Mouse (Mus musculus) heart, embryonic 11.5 days (tissue): ENCODE results near the gene Cdc42. TPM values are rescaled to one million over a fixed set of nuclear protein-coding genes. Genes with fewer than 3 reads are reported as not detected.

Experiments
- ATAC-seq: fragments of 200-750 bp; cut with Nextera tagmentation; replicated peaks from 2 replicates; pipeline ENCODE4 v1.8.0; 2017; ENCODE audit warnings: moderate library complexity; ENCODE audit not compliant: insufficient number of reproducible peaks, low FRiP score, low TSS enrichment
- H3K27ac ChIP-seq: fragments of 300-500 bp; sonication (generic); 2 replicates; pipeline ENCODE4 v1.5.1; 2014; ENCODE audit warnings: mild to moderate bottlenecking, low read depth, low read length
- H3K27me3 ChIP-seq: fragments of 300-500 bp; sonication (generic); 2 replicates; pipeline ENCODE4 v1.6.1; 2014; ENCODE audit warnings: mild to moderate bottlenecking, low read length, mixed read lengths; ENCODE audit not compliant: control insufficient read depth, insufficient read depth
- H3K36me3 ChIP-seq: fragments of 300-500 bp; sonication (generic); 2 replicates; pipeline ENCODE4 v1.6.1; 2014; ENCODE audit warnings: mild to moderate bottlenecking, low read length, moderate library complexity, mixed read lengths; ENCODE audit not compliant: control insufficient read depth, insufficient read depth
- H3K4me1 ChIP-seq: fragments of 300-500 bp; sonication (generic); 2 replicates; pipeline ENCODE4 v1.6.1; 2014; ENCODE audit warnings: low read length; ENCODE audit not compliant: control insufficient read depth, insufficient read depth
- H3K4me2 ChIP-seq: fragments of 300-500 bp; sonication (generic); 2 replicates; pipeline ENCODE4 v1.6.1; 2014; ENCODE audit warnings: mild to moderate bottlenecking, moderate library complexity
- H3K4me3 ChIP-seq: fragments of 300-500 bp; sonication (generic); 2 replicates; pipeline ENCODE4 v1.5.1; 2014; ENCODE audit warnings: low read depth, low read length
- H3K9ac ChIP-seq: fragments of 300-500 bp; sonication (generic); 2 replicates; pipeline ENCODE4 v1.6.1; 2014; ENCODE audit warnings: mild to moderate bottlenecking, low read depth, low read length, moderate library complexity
- H3K9me3 ChIP-seq: fragments of 300-500 bp; sonication (generic); replicated peaks from 2 replicates; pipeline ENCODE4 v1.6.1; 2016; ENCODE audit warnings: low read length; ENCODE audit not compliant: control insufficient read depth
- WGBS: fragments of 180-500 bp; shearing (Covaris S2); extraction: QIAGEN DNeasy Blood & Tissue Kit; methylation state at CpG from one replicate; pipeline ENCODE4 v1.1.7; 2014; ENCODE audit not compliant: insufficient replicate concordance; 5-methylcytosine and 5-hydroxymethylcytosine counted together
- polyA plus RNA-seq: library from polyadenylated mRNA; unstranded; fragments of >200 nt; fragmentation: Nextera tagmentation; extraction: Ambion mirVana; gene quantifications from 2 replicates; pipeline ENCODE4 v1.2.1, GENCODE M21; 2014

Cdc42 gene
- polyA plus RNA-seq, 1 experiment from 2014 or later: 525 TPM

- WGBS: under 1% methylated on average over 46 of the region's 46 CpGs
- Histone ChIP-seq H3K4me2 (peak overlapping the region; percentile 87), H3K9me3 (no peaks in the 10 kb centered on the region), H3K4me1 (no peaks in the 10 kb centered on the region), H3K27me3 (no peaks in the 10 kb centered on the region), H3K27ac (peak overlapping the region; percentile 91), H3K4me3 (peak overlapping the region; percentile 72), H3K36me3 (no peaks in the 10 kb centered on the region), H3K9ac (peak overlapping the region; percentile 86)
- peak; percentile 93 for ATAC-seq
These were observed 30.7 kb upstream of the Cdc42 start for GRCm38 (mm10) chr4:137388059-137388794.

- Histone ChIP-seq H3K27ac (peak overlapping the region; percentile 91), H3K4me1 (no peaks in the 10 kb centered on the region), H3K9me3 (no peaks in the 10 kb centered on the region), H3K36me3 (no peaks in the 10 kb centered on the region), H3K4me3 (peak overlapping the region; percentile 72), H3K4me2 (peak overlapping the region; percentile 87), H3K9ac (peak overlapping the region; percentile 86), H3K27me3 (no peaks in the 10 kb centered on the region)
- ATAC-seq: no peak
- under 1% methylated on average over 20 of the region's 20 CpGs for WGBS
These were observed 30.1 kb upstream of the Cdc42 start for GRCm38 (mm10) chr4:137387482-137388058.

- no peak overlapping the region for H3K9ac ChIP-seq
- H3K27ac ChIP-seq: no peak overlapping the region
- peaks cover 8% of the 10 kb centered on the region for H3K4me1 ChIP-seq
- 30% methylated on average over 15 of the region's 16 CpGs for WGBS
- H3K27me3 ChIP-seq: no peaks in the 10 kb centered on the region
- H3K9me3 ChIP-seq: no peaks in the 10 kb centered on the region
- H3K36me3 ChIP-seq: no peaks in the 10 kb centered on the region
- H3K4me3 ChIP-seq: 0 out of 2 replicates have a peak overlapping the region, but pooled peaks have one; percentile 15
- peak overlapping the region; percentile 52 for H3K4me2 ChIP-seq
- ATAC-seq: no peak; the same call in 1 of the 2 replicates
These were observed 23.4 kb upstream of the Cdc42 start for GRCm38 (mm10) chr4:137380702-137381605.

GRCm38 (mm10) chr4:137379713-137380255 is 22.3 kb upstream of the Cdc42 start:
- Histone ChIP-seq H3K9me3 (no peaks in the 10 kb centered on the region), H3K9ac (no peak overlapping the region), H3K36me3 (no peaks in the 10 kb centered on the region), H3K4me1 (peaks cover 17% of the 10 kb centered on the region), H3K4me3 (no peak overlapping the region), H3K27ac (no peak overlapping the region), H3K4me2 (no peak overlapping the region), H3K27me3 (no peaks in the 10 kb centered on the region)
- 88% methylated on average over 10 of the region's 10 CpGs for WGBS
- no peak for ATAC-seq

- 87% methylated on average over 3 of the region's 3 CpGs for WGBS
- Histone ChIP-seq H3K4me1 (peaks cover 18% of the 10 kb centered on the region), H3K27me3 (no peaks in the 10 kb centered on the region), H3K4me3 (no peak overlapping the region), H3K27ac (no peak overlapping the region), H3K9me3 (no peaks in the 10 kb centered on the region), H3K4me2 (no peak overlapping the region), H3K9ac (no peak overlapping the region), H3K36me3 (no peaks in the 10 kb centered on the region)
- no peak for ATAC-seq
These were observed 21.6 kb upstream of the Cdc42 start for GRCm38 (mm10) chr4:137379085-137379484.

DNA sequence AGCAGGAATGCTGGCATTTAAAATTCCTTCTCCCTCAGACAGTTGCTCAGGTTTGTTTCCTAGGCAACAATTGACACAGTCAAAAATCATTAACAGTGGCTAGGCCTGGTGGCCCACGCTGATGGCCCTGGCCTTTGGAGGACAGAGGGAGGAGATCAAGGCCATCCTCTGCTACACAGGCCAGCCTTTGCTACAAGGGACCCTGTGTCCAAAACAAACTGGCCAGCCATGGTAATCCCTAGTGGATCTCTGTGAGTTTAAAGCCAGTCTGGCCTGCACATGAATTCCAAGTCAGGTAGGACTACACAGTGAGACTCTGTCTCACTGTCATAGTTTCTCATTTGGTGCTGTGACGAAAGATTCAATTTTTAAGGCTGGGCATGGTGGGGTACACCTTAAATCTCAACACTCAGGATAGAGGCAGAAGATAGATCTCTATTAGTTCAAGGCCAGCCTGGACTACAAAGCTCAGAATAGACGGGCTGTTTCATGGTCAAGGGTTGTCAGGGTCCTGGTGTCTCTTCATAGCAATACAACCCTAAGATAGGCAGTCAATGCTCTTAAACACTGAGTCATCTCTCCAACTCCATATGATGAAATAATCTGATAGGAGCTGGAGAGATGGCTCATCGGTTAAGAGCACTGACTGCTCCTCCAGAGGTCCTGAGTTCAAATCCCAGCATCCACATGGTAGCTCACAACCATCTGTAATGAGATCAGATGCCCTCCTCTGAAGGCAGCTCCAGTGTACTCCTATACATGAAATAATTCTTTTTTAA is 20.2 kb upstream of the Cdc42 start:
- no peak overlapping the region for H3K4me3 ChIP-seq
- WGBS: 76% methylated on average over 4 of the region's 4 CpGs
- no peak for ATAC-seq
- H3K4me2 ChIP-seq: no peak overlapping the region
- no peaks in the 10 kb centered on the region for H3K36me3 ChIP-seq
- H3K9me3 ChIP-seq: no peaks in the 10 kb centered on the region
- H3K27me3 ChIP-seq: no peaks in the 10 kb centered on the region
- H3K4me1 ChIP-seq: peaks cover 20% of the 10 kb centered on the region
- H3K27ac ChIP-seq: no peak overlapping the region
- H3K9ac ChIP-seq: no peak overlapping the region

GRCm38 (mm10) chr4:137376778-137377177 is 19.3 kb upstream of the Cdc42 start:
- H3K27me3 ChIP-seq: no peaks in the 10 kb centered on the region
- H3K4me1 ChIP-seq: peaks cover 24% of the 10 kb centered on the region
- no peak overlapping the region for H3K9ac ChIP-seq
- no peak for ATAC-seq
- no peaks in the 10 kb centered on the region for H3K9me3 ChIP-seq
- no peak overlapping the region for H3K4me2 ChIP-seq
- WGBS: 37% methylated on average over 2 of the region's 2 CpGs
- no peak overlapping the region for H3K27ac ChIP-seq
- no peak overlapping the region for H3K4me3 ChIP-seq
- H3K36me3 ChIP-seq: no peaks in the 10 kb centered on the region
